In the genomic region with DNA sequence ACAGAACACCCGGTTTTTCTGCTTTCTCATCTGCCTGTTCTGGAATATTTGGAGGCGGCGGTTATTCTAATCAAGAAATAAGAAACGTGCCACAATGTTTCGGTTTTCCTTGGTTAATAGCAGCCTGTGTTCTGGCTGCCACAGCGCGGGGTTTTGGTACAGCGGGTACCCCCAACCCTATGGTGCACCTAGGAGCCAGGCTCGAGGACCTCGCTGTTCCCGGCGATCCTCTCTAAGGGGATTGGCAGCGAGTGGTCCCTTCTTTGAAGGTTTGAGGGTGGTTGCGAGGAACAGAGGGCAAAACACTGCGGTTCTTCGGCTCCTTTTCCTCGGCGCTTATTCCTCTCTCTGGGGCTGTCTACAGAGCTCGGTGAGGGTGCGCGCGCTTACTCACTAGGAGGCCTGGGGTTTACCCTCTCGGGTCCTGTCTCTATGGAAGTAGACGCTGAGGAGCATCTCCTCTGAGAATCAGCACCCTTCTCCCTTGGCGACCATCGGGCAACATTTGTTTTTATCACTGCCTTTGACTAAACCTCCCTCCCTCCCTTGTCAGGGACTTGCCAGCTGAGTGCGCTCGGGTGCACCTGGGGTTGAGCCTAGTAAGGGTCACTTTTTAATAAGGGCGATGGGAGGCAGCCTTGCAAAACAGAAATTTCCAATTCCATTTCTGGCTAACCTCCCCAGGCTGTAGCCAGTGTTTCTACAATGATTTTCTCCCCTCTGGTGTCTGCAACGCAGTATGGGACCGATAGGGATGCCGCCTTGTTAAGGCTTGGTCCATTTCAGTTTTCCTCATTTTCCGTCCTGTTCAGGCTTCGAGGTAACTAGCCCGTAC, we compare ENCODE assay signal across 8 mouse cellular contexts. TPM values are rescaled to one million over a fixed set of nuclear protein-coding genes. Genes with fewer than 3 reads are reported as not detected.
DNase-seq lines count a peak whose midpoint lies in the region; ATAC-seq and TF ChIP-seq lines count a peak whose summit lies in the region.

No protein-coding gene starts in this region.

- no peak for DNase-seq in ES-E14 (ENCODE audit: low read depth, low spot score)
- peak; percentile 61 for DNase-seq in brain, adult 2 months (ENCODE audit: low read depth, low spot score)
- peak; percentile 27 for DNase-seq in heart, postnatal 4 days
- peak; percentile 41 to 57 for DNase-seq in left cerebral cortex, adult 18-20 months (ENCODE audit: low spot score in 2 of 2)
- peak; percentile 73 for DNase-seq in midbrain, embryonic 14.5 days

- H3K4me3 ChIP-seq in ES-E14 (ENCODE audit: insufficient read depth in 1 of 2, low read depth in 1 of 2, low read length in 2 of 2, poor library complexity in 1 of 2, severe bottlenecking in 1 of 2), result peak overlapping the region; percentile 84 to 92
- peak overlapping the region; percentile 69 for H3K4me3 ChIP-seq in forebrain, embryonic 12.5 days (replicated peaks)
- H3K4me3 ChIP-seq in midbrain, embryonic 14.5 days (replicated peaks; ENCODE audit: low read depth, low read length), result peak overlapping the region; percentile 81

- peaks cover 2 to 15% of the 10 kb centered on the region in 2 experiments; a peak in 3 of 4 replicates for H3K4me1 ChIP-seq in ES-E14 (ENCODE audit: control insufficient read depth in 2 of 2, insufficient read depth in 2 of 2, low read length in 2 of 2, poor library complexity in 1 of 2)
- peaks cover 20% of the 10 kb centered on the region for H3K4me1 ChIP-seq in forebrain, embryonic 12.5 days
- H3K4me1 ChIP-seq in midbrain, embryonic 14.5 days (ENCODE audit: control insufficient read depth, insufficient read depth, low read length), result peaks cover 22% of the 10 kb centered on the region

- no peaks in the 10 kb centered on the region for H3K36me3 ChIP-seq in ES-E14 (ENCODE audit: control insufficient read depth, insufficient read depth, low read length, poor library complexity, severe bottlenecking)
- no peaks in the 10 kb centered on the region for H3K36me3 ChIP-seq in forebrain, embryonic 12.5 days (replicated peaks)
- no peaks in the 10 kb centered on the region for H3K36me3 ChIP-seq in midbrain, embryonic 14.5 days (ENCODE audit: control insufficient read depth, insufficient read depth, low read length)

- no peak for ATAC-seq in forebrain, embryonic 12.5 days (ENCODE audit: low FRiP score)
- 0 out of 2 replicates have a peak, but pooled peaks have one; percentile 3 for ATAC-seq in midbrain, embryonic 14.5 days (ENCODE audit: low FRiP score, low TSS enrichment)
- ATAC-seq in erythroblast, adult 5-6 weeks (replicated peaks; ENCODE audit: low FRiP score, poor library complexity, severe bottlenecking), result no peak
- ATAC-seq in megakaryocyte, adult 5-6 weeks (ENCODE audit: poor library complexity, severe bottlenecking), result no peak

- peak overlapping the region; percentile 95 for H3K4me2 ChIP-seq in forebrain, embryonic 12.5 days
- peak overlapping the region; percentile 89 for H3K4me2 ChIP-seq in midbrain, embryonic 14.5 days (ENCODE audit: low read length)

- H3K27me3 ChIP-seq in forebrain, embryonic 12.5 days, result peaks cover 8% of the 10 kb centered on the region
- H3K27me3 ChIP-seq in midbrain, embryonic 14.5 days (ENCODE audit: control insufficient read depth, insufficient read depth, low read length), result no peaks in the 10 kb centered on the region; the same call in 1 of the 2 replicates

- H3K9me3 ChIP-seq in ES-E14 (ENCODE audit: control insufficient read depth, insufficient read depth, low read depth, low read length), result no peaks in the 10 kb centered on the region
- no peaks in the 10 kb centered on the region for H3K9me3 ChIP-seq in forebrain, embryonic 12.5 days
- H3K9me3 ChIP-seq in midbrain, embryonic 14.5 days (ENCODE audit: control insufficient read depth, low read length), result no peaks in the 10 kb centered on the region

- H3K9ac ChIP-seq in ES-E14 (ENCODE audit: insufficient read depth, low read depth, low read length, poor library complexity, severe bottlenecking), result peak overlapping the region; percentile 91
- H3K9ac ChIP-seq in forebrain, embryonic 12.5 days, result peak overlapping the region; percentile 85
- peak overlapping the region; percentile 76 for H3K9ac ChIP-seq in midbrain, embryonic 14.5 days (replicated peaks; ENCODE audit: low read length)

- WGBS in forebrain, embryonic 12.5 days, result under 1% methylated on average over 35 of the region's 35 CpGs
- WGBS in midbrain, embryonic 14.5 days, result under 1% methylated on average over 35 of the region's 35 CpGs

- in situ Hi-C loops in ES-E14 (cut with MboI; ENCODE audit: low sequenced_read_pairs in 2 of 2, unreplicated experiment in 2 of 2), result loop anchor here (25.0 kb wide), 1 partner anchor 582 kb away; no protein-coding TSS in a partner anchor

- H3K27ac ChIP-seq in ES-E14 (ENCODE audit: insufficient read depth, low read depth, low read length, poor library complexity, severe bottlenecking), result no peak overlapping the region
- peak overlapping the region; percentile 94 for H3K27ac ChIP-seq in forebrain, embryonic 12.5 days
- peak overlapping the region; percentile 95 for H3K27ac ChIP-seq in midbrain, embryonic 14.5 days (replicated peaks; ENCODE audit: low read depth, low read length)

TF ChIP-seq in ES-E14, 5 proteins besides CTCF, POLR2A, EP300 and RAD21:
- TF ChIP-seq ZNF384 (IDR thresholded peaks at IDR 0.05; ENCODE audit: low read depth, low read length) (no peak), HCFC1 (IDR thresholded peaks at IDR 0.05; ENCODE audit: borderline replicate concordance, insufficient read depth, low read length) (no peak), MAFK (IDR thresholded peaks at IDR 0.05; ENCODE audit: insufficient read depth, low read depth, low read length) (no peak), CHD2 (IDR thresholded peaks at IDR 0.05; ENCODE audit: low read depth, low read length) (no peak), ZC3H11A (IDR thresholded peaks at IDR 0.05; ENCODE audit: borderline replicate concordance, low read depth, low read length) (no peak)

RNA-seq across cellular contexts. Expression of a gene that starts 2.4 kb away (rescaled TPM):
- total RNA-seq in ES-E14 (2012; rRNA removed), result 59.8 and 75.6 TPM in 2 replicates
- polyA plus RNA-seq in forebrain, embryonic 12.5 days (2016; fragmentation: Nextera tagmentation; extraction: Ambion mirVana), result 40.3 and 44.9 TPM in 2 replicates
- 10 to 100 TPM; 69.3 to 72.5 TPM for total RNA-seq in heart, postnatal 4 days (2021)
- total RNA-seq in left cerebral cortex, adult 18-20 months (2021), result 10 to 100 TPM; 68.4 to 72.7 TPM
- 33.2 and 50.1 TPM in 2 replicates for polyA plus RNA-seq in midbrain, embryonic 14.5 days (2014; fragmentation: Nextera tagmentation; extraction: Ambion mirVana)
- not detected in 2 replicates for total RNA-seq in erythroblast, adult 5-6 weeks (2015; ENCODE audit: low replicate concordance)
- total RNA-seq in erythroblast, adult 5-6 weeks (2017; ENCODE audit: low replicate concordance), result not detected in 2 replicates
- not detected in 2 replicates for total RNA-seq in megakaryocyte, adult 5-6 weeks (2015)
- 0.07 TPM in 1 of 2 replicates, not detected in the other for total RNA-seq in megakaryocyte, adult 5-6 weeks (2017)

Comparison
In these comparisons a context has a peak if more than half of its experiments do, and no peak if none do; other contexts are left out.
1. RNA of a gene that starts 2.4 kb away (total RNA-seq): 68.4 to 72.7 TPM in left cerebral cortex, adult 18-20 months, 69.3 to 72.5 TPM in heart, postnatal 4 days and 59.8 to 75.6 TPM in ES-E14; 0.07 TPM in megakaryocyte, adult 5-6 weeks and not detected in erythroblast, adult 5-6 weeks; every median in the first group is over 10 times any median in the second.
2. Peak in every context shown above with its lines, with median percentiles within 50 percentile points of each other: H3K4me3 ChIP-seq and H3K9ac ChIP-seq.